Mouse (Mus musculus) megakaryocyte, embryonic 14.5 days (primary cell): Measurements from ENCODE around the gene Dll1. TPM values are rescaled to one million over a fixed set of nuclear protein-coding genes. Genes with fewer than 3 reads are reported as not detected.

Source experiments
- H3K27me3 ChIP-seq: replicated peaks from 2 replicates; pipeline ENCODE3; 2012; ENCODE audit warnings: inconsistent platforms
- H3K36me3 ChIP-seq: replicated peaks from 2 replicates; pipeline ENCODE3; 2012; ENCODE audit warnings: low read length, inconsistent platforms, mixed read lengths
- H3K4me1 ChIP-seq: 2 replicates; pipeline ENCODE4 v1.6.1; 2012; ENCODE audit warnings: inconsistent platforms
- H3K4me3 ChIP-seq: replicated peaks from 2 replicates; pipeline ENCODE3; 2012; ENCODE audit warnings: moderate library complexity, mild to moderate bottlenecking, inconsistent platforms
- H3K9me3 ChIP-seq: 2 replicates; pipeline ENCODE4 v1.6.1; 2012; ENCODE audit warnings: inconsistent platforms
- FLI1 ChIP-seq: IDR thresholded peaks from 2 replicates; pipeline ENCODE4 v1.6.1; 2012; ENCODE audit warnings: low read length, inconsistent platforms, mixed read lengths
- GATA1 ChIP-seq: IDR thresholded peaks from 3 replicates; pipeline ENCODE4 v1.6.1; 2012; ENCODE audit warnings: mixed read lengths, low read length, inconsistent platforms, borderline replicate concordance
- polyA plus RNA-seq: library from polyadenylated mRNA; stranded (reverse); fragments of >175 nt; gene quantifications from 2 replicates; pipeline ENCODE4 v1.2.3, GENCODE M21; 2012; ENCODE audit warnings: low replicate concordance; ENCODE audit not compliant: insufficient read depth

The Dll1 gene
- polyA plus RNA-seq, 1 experiment, result 0.22 TPM

DNA sequence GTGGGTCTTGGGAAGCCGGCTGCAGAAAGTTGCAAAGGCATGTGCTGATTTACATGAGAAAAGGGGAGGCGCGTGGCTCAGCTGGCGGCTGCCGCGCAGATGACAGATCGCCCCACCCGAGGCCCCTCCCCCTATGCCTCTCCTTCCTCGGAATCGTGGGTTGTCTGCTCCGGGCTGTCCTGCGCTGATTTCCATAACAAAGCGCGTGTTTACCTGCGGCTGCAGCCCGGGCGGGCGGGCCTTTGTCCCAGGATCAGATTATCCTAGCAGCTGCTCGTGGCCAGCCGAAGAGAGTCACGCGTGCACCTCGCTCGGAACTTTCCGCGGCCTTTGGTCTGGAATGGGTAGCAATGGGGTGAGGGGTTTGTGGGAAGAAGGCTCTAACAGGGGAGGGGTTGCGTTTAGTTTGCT, 4.0 kb upstream of the Dll1 start:
- H3K4me3 ChIP-seq, result peak overlapping the region; percentile 81
- peaks cover 4% of the 10 kb centered on the region; the same call in 1 of the 2 replicates for H3K9me3 ChIP-seq
- H3K4me1 ChIP-seq, result peaks cover 48% of the 10 kb centered on the region
- peaks cover 91% of the 10 kb centered on the region for H3K27me3 ChIP-seq
- no peaks in the 10 kb centered on the region for H3K36me3 ChIP-seq
- no peak for TF ChIP-seq GATA1

DNA sequence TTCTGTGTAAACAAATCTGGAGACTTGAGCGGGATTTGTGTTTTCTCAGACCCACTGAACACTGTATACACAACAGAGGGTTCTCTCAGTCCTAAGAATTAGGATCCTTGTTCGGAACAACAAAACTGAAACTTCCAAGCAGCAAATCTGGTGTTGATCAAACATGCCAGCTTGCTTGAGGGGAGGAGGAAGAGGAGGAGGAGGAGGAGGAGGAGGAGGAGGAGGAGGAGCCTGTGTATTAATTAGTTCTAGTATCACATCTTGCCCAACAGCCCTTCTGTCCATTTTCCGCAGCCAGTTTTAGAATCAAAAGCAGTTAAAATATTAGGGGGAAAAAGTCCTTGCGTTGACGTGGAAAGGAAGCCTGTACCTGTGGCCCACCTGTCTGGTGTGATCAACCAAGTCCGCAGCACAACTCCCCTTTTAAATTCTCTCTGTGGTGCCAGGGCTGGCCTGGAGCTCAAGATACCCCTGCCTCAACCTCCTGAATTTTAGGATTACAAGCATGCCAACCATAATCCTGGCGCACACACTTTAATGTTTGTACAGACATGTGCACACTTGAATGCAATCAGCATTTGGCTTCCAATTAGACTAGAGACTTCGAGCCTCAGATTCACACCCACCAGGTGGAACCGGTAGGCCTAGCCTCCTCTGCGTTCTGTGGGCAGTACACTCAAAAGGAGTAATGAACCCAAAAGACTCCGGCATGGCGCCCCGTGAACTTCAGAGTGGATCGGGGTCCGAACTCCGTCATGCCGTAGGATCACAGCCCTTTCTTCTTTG, 3.3 kb upstream of the Dll1 start:
- H3K4me3 ChIP-seq, result peak overlapping the region; percentile 81
- TF ChIP-seq FLI1 (no peak), GATA1 (no peak)
- H3K27me3 ChIP-seq, result peaks cover 97% of the 10 kb centered on the region

DNA sequence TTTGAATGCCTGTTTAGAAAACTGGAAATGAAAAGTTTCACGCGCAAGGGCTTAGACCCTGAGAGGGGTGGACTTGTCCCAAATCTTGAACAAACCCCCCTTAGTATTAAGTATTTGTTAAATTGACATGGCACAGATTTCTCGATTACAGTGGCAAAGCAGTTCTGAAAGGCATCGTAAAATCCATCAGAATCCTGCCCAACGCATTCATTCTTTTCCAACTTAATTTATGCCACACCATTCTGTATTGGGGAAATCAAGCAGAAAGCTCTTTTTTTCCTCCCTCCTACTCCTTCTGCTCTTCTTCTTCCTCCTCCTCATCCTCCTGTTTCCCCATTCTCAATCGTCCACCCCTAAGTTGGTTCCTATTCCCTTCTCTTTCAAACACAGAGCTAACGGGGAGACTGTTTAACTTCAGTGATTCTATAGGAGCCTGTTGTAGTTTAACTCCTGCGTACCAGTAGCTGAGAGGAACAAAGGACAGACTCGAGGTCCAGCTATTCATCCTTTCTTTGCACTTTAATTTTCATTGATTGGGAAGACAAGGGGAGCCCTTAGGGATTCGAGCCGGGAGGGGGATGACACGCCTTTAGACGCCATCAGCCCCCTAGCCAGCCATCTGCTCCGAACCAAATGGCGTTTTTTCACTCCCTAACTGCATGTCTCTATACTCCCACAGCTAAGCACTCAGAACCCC, 1.9 kb upstream of the Dll1 start:
- peaks cover 65% of the 10 kb centered on the region for H3K4me1 ChIP-seq
- peaks cover 6% of the 10 kb centered on the region; the same call in 1 of the 2 replicates for H3K9me3 ChIP-seq
- H3K27me3 ChIP-seq, result peaks cover 99% of the 10 kb centered on the region
- no peak overlapping the region for H3K4me3 ChIP-seq
- TF ChIP-seq FLI1 (no peak), GATA1 (no peak)
- no peaks in the 10 kb centered on the region for H3K36me3 ChIP-seq

More for the DNA sequence above, 3.3 kb upstream of the Dll1 start:
- peaks cover 4% of the 10 kb centered on the region; the same call in 1 of the 2 replicates for H3K9me3 ChIP-seq
- no peaks in the 10 kb centered on the region for H3K36me3 ChIP-seq
- H3K4me1 ChIP-seq, result peaks cover 56% of the 10 kb centered on the region

DNA sequence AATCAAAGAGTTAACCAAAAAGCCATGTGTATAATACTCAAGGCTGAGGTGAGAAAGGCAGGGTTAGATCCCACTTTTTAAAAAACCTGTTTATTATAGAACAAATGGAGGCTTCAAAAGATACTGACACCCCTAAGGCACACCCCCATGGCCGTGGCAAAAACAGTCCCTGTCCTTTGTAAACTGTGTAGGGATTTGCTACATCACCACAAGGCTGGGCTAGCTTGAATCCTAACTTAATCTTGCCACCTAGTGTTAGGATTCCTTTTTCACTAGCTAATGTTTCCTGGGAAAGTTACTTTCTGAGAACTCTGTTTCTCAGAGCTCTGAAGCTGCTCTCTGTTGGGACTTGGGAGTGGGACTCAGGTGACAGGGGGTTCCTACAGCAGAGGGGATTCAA, 1.2 kb upstream of the Dll1 start:
- Histone ChIP-seq H3K9me3 (0 out of 2 replicates have a peak, but pooled peaks cover 3% of the 10 kb centered on the region), H3K27me3 (peaks cover 99% of the 10 kb centered on the region), H3K4me3 (no peak overlapping the region), H3K36me3 (no peaks in the 10 kb centered on the region), H3K4me1 (peaks cover 64% of the 10 kb centered on the region)
- no peak for TF ChIP-seq FLI1
- no peak for TF ChIP-seq GATA1

DNA sequence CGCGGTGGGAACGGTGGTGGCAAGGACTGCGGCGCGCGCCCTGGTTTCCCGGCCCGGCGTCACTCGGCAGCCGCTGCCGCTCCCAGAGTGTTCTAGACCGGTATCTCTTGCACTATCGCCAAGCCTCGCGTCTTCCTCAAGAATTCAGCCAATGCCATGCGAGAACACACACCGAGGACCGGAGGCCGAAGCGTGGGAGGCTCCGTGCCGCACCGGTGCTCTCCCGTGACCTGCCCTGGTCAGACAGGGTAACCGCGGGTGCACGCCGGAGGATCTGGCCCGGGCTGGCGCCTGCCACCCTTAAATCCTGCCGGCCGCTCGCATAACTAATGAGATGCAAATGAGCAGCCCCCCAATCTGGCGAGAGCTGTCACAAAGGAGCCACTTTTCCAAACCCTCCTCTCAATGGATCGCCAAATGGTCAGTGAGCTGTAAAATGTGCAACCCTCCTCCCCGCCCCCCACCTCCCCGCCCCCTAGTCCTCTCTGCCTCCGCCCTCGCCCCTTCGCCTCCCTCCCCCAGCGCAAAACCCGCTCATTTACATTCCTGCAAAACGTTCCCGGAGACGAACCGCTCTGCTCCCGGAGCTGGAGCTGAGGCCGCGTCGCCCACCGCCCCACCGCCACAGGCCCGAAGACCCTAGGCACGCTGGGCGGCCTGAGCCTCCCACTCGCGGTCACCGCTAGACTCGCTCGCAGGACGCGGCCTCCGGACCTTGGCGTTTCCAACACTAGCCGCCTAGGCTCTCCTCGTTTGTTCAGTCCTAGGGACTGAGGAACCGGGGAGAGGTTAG, 775 bp downstream of the Dll1 start:
- Histone ChIP-seq H3K27me3 (peaks cover 95% of the 10 kb centered on the region), H3K9me3 (0 out of 2 replicates have a peak, but pooled peaks cover 3% of the 10 kb centered on the region), H3K4me1 (peaks cover 51% of the 10 kb centered on the region), H3K4me3 (peak overlapping the region; percentile 94), H3K36me3 (no peaks in the 10 kb centered on the region)
- no peak for TF ChIP-seq FLI1

DNA sequence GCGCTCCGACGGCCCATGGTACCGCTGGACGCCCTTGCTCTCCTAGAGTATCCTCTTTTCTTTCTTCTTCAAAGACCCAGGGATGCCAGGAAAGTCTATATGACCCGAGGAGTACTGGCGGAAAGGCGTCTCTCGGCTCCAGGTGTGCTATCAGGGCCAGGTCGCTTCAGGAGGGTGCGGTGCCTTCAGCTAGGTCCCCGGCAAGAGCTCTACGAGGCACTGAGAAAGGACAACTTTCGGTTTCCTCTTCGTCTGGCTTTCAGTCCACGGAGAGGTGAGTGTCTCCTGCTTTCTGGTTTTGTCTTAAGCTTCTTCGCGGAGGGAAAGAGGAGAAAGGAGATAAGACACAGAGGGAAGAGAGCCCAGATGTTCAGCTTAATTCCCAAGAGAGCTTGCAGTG, 1.4 kb downstream of the Dll1 start:
- H3K27me3 ChIP-seq, result peaks cover 95% of the 10 kb centered on the region

DNA sequence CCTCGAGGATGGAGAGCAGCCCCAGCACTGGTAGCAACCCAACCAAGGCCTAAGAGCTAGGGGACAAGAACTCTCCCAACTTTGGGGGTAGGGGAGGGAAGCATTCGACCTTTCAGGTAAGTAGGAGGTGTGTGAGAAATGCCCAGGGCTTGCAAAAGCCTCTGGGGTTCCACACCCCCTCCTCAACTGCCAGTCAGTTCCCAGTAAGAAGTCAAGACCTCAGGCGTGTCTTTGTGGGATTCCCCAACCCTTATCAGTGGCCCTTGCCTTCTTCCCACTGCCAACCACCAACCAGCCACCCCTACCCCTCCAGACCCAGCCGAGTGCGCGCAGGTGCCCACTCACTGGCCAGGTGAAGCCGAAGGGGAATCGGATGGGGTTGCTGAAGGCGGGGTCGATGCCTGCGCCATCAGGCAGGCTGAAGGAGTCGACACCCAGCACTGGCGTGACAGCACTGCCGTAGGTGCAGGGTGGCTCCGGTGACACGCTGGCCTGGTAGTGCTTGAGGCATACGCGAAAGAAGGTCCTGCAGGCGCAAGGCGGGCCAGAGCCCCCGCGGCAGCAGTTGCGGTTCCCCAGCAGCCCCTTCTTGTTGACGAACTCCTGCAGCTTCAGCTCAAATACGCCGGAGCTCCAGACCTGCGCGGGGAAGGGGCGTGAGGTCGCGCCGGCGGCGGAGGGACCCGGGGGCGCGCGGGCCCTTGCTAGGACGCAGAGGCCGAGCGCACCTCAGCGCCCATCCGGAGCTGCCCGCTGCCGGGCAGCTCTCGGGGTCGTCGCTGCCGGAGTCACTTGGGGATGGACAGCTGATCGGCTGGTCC, 2.1 kb downstream of the Dll1 start:
- Histone ChIP-seq H3K4me3 (peak overlapping the region; percentile 94), H3K27me3 (peaks cover 95% of the 10 kb centered on the region)

More for the DNA sequence above, 1.4 kb downstream of the Dll1 start:
- H3K4me1 ChIP-seq, result peaks cover 49% of the 10 kb centered on the region
- TF ChIP-seq GATA1 (no peak), FLI1 (no peak)
- 0 out of 2 replicates have a peak, but pooled peaks cover 3% of the 10 kb centered on the region for H3K9me3 ChIP-seq
- peak overlapping the region; percentile 94 for H3K4me3 ChIP-seq
- H3K36me3 ChIP-seq, result no peaks in the 10 kb centered on the region

DNA sequence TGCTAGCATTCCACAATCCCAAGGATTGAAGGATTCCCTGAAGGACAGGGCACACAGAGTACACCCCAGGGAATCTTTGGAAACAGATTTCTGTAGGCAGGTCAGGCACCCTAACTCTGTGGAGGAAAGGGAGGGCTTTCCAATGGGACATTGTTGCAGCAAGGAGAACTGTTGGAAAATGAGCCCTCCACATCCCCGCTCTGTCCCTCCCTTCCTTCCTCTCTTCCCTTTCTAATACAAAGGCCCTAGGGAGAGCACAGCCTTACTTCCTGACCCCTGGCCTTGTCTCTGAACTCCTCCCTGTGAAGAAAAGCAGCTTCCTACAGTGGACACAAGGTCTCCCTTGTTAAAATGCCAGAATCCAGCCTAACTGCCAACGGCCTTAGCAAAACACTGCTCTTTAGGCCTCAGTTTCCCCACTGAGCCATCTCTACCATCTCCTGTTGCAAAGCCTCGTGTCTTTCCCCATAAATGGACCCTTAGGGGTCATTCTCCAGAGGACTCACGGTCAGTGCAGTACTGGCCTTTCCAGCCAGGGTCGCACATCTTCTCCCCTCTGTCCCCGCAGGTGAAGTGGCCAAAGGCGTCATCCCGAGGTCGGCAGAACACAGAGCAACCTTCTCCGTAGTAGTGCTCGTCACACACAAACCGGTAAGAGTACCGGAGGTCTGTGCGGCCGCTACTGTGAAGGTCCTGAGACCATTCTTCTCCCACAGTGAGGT, 3.6 kb downstream of the Dll1 start:
- Histone ChIP-seq H3K4me1 (peaks cover 45% of the 10 kb centered on the region), H3K9me3 (0 out of 2 replicates have a peak, but pooled peaks cover 3% of the 10 kb centered on the region), H3K4me3 (no peak overlapping the region), H3K36me3 (no peaks in the 10 kb centered on the region), H3K27me3 (peaks cover 95% of the 10 kb centered on the region)
- TF ChIP-seq GATA1, result no peak
- TF ChIP-seq FLI1, result no peak

More for the DNA sequence above, 2.1 kb downstream of the Dll1 start:
- H3K9me3 ChIP-seq, result 0 out of 2 replicates have a peak, but pooled peaks cover 3% of the 10 kb centered on the region
- TF ChIP-seq GATA1, result no peak
- no peak for TF ChIP-seq FLI1
- H3K36me3 ChIP-seq, result no peaks in the 10 kb centered on the region
- H3K4me1 ChIP-seq, result peaks cover 45% of the 10 kb centered on the region
